Mouse (Mus musculus) hindbrain, embryonic 11.5 days (tissue): ENCODE results near the gene Slc8b1. TPM values are rescaled to one million over a fixed set of nuclear protein-coding genes. Genes with fewer than 3 reads are reported as not detected.

Experiments
- ATAC-seq: fragments of 200-750 bp; cut with Nextera tagmentation; 2 replicates; pipeline ENCODE4 v1.8.0; 2017; ENCODE audit warnings: mild to moderate bottlenecking, moderate TSS enrichment, moderate library complexity; ENCODE audit not compliant: low FRiP score
- DNase-seq: peaks from one replicate; pipeline ENCODE4 v3.0.0-alpha.2; 2015; ENCODE audit warnings: low spot score
- H3K27ac ChIP-seq: fragments of 300-500 bp; sonication (generic); 2 replicates; pipeline ENCODE4 v1.5.1; 2014; ENCODE audit warnings: mild to moderate bottlenecking, low read depth, low read length
- H3K27me3 ChIP-seq: fragments of 300-500 bp; sonication (generic); 2 replicates; pipeline ENCODE4 v1.6.1; 2014; ENCODE audit warnings: mild to moderate bottlenecking, low read length, moderate library complexity, mixed read lengths; ENCODE audit not compliant: control insufficient read depth, insufficient read depth
- H3K36me3 ChIP-seq: fragments of 300-500 bp; sonication (generic); 2 replicates; pipeline ENCODE4 v1.6.1; 2014; ENCODE audit warnings: mild to moderate bottlenecking, low read length, moderate library complexity, mixed read lengths; ENCODE audit not compliant: control insufficient read depth, insufficient read depth
- H3K4me1 ChIP-seq: fragments of 300-500 bp; sonication (generic); replicated peaks from 2 replicates; pipeline ENCODE4 v1.6.1; 2014; ENCODE audit warnings: low read length, mixed read lengths; ENCODE audit not compliant: control insufficient read depth, insufficient read depth
- H3K4me2 ChIP-seq: fragments of 300-500 bp; sonication (generic); replicated peaks from 2 replicates; pipeline ENCODE4 v1.6.1; 2014; ENCODE audit warnings: mild to moderate bottlenecking, low read depth, low read length
- H3K4me3 ChIP-seq: fragments of 300-500 bp; sonication (generic); 2 replicates; pipeline ENCODE4 v1.5.1; 2014; ENCODE audit warnings: low read depth, low read length
- H3K9ac ChIP-seq: fragments of 300-500 bp; sonication (generic); 2 replicates; pipeline ENCODE4 v1.6.1; 2014; ENCODE audit warnings: low read depth, low read length
- H3K9me3 ChIP-seq: fragments of 300-500 bp; sonication (generic); 2 replicates; pipeline ENCODE4 v1.6.1; 2016; ENCODE audit warnings: low read length; ENCODE audit not compliant: control insufficient read depth
- WGBS: fragments of 180-500 bp; shearing (Covaris S2); extraction: QIAGEN DNeasy Blood & Tissue Kit; methylation state at CpG from one replicate; pipeline ENCODE4 v1.1.7; 2014; 5-methylcytosine and 5-hydroxymethylcytosine counted together
- polyA plus RNA-seq: library from polyadenylated mRNA; unstranded; fragments of >200 nt; fragmentation: Nextera tagmentation; extraction: Ambion mirVana; gene quantifications from 2 replicates; pipeline ENCODE4 v1.2.1, GENCODE M21; 2014

Slc8b1 gene
- polyA plus RNA-seq, 1 experiment from 2014 or later, result 1.5 TPM

DNA sequence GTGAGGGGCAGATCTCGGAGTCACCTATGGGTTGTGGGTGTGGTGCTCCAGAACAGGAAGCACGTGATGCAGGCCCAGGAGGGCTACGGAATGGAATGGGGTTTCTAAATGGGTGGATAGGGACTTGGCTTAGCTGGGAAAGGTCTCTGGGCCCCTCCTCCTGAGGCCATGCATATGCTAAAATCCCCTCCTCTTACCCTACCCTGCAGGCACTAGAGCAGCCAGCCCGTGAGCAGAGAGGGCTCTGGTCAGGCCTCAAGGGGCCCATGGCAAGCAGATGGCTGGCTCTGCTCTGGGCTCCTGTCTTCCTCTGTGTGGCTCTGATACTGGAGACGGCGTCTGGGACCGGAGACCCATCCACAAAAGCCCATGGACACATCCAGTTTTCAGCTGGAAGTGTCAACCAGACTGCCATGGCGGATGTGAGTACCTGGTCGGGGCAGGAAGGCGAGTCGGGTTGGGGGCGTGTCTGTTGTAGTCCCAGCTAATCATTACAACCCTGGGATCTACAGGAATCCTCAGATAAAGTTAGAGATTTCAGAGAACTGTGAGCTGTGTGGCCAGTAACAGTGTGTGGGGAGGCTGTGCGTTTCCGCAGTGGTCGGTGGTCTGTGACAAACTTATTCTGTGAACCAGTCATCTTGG, 2.1 kb downstream of the Slc8b1 start:
- Histone ChIP-seq H3K4me1 (peaks cover 7% of the 10 kb centered on the region), H3K4me2 (no peak overlapping the region), H3K9me3 (no peaks in the 10 kb centered on the region), H3K4me3 (no peak overlapping the region), H3K27me3 (peaks cover 2% of the 10 kb centered on the region), H3K9ac (no peak overlapping the region), H3K27ac (0 out of 2 replicates have a peak overlapping the region, but pooled peaks have one; percentile 30), H3K36me3 (no peaks in the 10 kb centered on the region)
- peak; percentile 36; the same call in 1 of the 2 replicates for ATAC-seq
- 39% methylated on average over 15 of the region's 15 CpGs for WGBS
- DNase-seq, result peak; percentile 39

DNA sequence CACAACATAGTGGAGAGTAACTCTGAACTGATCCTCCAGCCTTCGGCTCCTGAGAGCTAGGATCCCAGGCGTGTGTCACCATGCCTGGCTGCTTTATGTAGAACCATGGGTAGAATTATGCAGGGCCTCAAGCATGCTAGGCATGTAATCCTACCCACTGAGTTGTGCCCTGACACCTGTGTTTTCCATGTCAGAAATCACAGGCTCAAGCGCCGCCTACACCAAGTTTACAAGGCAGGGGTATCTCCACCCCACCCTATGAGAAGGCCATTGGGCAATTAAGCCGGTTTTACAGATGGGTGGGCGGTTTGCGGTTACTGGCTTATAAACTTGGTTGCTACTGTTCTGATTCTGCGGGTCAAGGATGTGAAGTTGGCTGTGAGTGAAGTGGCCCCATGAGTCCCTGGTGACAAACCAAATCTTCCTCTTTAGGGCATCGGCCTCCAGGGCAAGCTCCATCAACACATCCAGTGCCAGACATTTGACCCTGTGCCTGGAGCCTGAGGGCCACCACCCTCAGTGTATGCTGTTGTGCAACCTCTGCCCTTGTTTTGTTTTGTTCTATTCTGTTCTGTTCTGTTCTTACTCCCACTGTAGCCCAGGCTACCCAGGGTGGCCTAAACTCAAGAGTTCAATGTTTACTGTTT, 3.2 kb downstream of the Slc8b1 start:
- H3K4me3 ChIP-seq, result no peak overlapping the region
- no peak overlapping the region for H3K4me2 ChIP-seq
- no peak overlapping the region for H3K9ac ChIP-seq
- ATAC-seq (no peak), DNase-seq (no peak)
- 91% methylated on average over 9 of the region's 9 CpGs for WGBS
- H3K27ac ChIP-seq, result no peak overlapping the region
- H3K36me3 ChIP-seq, result no peaks in the 10 kb centered on the region
- H3K9me3 ChIP-seq, result no peaks in the 10 kb centered on the region
- peaks cover 7% of the 10 kb centered on the region for H3K4me1 ChIP-seq
- peaks cover 2% of the 10 kb centered on the region for H3K27me3 ChIP-seq

- Histone ChIP-seq H3K27ac (no peak overlapping the region), H3K4me3 (no peak overlapping the region), H3K9me3 (no peaks in the 10 kb centered on the region), H3K27me3 (peaks cover 2% of the 10 kb centered on the region; the same call in 1 of the 2 replicates), H3K9ac (no peak overlapping the region), H3K4me2 (no peak overlapping the region), H3K4me1 (peaks cover 7% of the 10 kb centered on the region), H3K36me3 (no peaks in the 10 kb centered on the region)
- DNase-seq (no peak), ATAC-seq (no peak)
- WGBS, result 43% methylated on average over 4 of the region's 4 CpGs
These were observed 3.8 kb downstream of the Slc8b1 start for GRCm38 (mm10) chr5:120514754-120515153.

DNA sequence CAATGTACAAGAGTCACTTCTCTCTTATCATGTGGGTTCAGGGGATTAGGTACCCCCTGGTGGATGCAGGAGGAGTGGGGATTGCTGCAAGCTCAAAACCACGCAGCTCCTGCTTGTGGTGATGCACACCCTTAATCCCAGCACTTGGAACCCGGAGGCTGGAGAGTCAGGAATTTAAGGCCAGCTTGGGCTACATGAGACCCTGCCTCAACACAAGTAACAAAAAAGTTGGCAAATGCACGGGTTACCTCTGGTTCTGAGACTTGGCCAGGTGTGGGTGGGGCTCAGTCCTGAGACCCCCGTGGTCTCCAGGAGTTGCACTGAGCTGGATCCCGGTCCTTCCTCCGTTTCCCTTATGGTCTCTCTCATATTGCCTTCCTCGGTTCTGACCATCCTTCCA, 4.5 kb downstream of the Slc8b1 start:
- H3K4me3 ChIP-seq, result no peak overlapping the region
- H3K9me3 ChIP-seq, result no peaks in the 10 kb centered on the region
- WGBS, result 79% methylated on average over 7 of the region's 7 CpGs
- no peak overlapping the region for H3K27ac ChIP-seq
- no peak for ATAC-seq
- H3K4me2 ChIP-seq, result no peak overlapping the region
- H3K27me3 ChIP-seq, result peaks cover 2% of the 10 kb centered on the region; the same call in 1 of the 2 replicates
- DNase-seq, result no peak
- H3K36me3 ChIP-seq, result no peaks in the 10 kb centered on the region
- H3K4me1 ChIP-seq, result peaks cover 7% of the 10 kb centered on the region
- H3K9ac ChIP-seq, result no peak overlapping the region

DNA sequence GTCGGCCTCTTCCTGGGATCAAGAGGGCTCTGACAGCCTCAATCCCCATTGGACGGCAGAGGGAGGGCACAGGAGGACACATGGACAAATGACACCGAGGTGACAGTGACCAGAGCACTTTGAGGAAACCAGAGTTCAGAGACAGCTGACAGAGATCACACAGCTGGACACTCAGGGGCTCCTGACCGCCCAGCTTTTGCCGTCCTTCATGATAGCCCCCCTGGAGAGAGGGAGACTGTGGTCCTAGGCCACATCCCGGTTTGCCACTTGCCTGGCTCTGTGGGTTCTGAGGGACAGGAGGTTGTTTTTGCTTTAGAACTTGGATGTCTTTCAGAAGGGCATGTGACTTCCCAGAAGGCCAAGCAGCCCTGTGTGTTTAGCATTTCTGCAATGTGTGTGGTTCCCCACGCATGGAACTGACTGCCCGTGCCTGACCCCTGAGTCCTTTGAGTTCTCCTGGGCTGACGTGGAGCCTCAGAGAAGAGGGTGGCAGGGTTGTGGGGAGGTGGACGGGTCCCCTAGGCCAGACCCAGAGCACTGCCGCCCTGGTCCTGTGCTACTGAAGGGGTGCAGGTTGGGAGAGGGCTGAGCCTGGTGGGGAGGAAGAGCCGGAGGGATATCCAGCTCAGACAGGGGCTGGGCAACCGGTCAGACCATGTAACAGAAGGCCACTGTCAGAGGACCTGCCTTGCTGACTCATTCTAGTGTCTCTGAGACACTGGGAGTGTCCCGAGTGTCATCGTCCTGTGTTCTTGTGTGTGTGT, 5.4 kb downstream of the Slc8b1 start:
- no peak overlapping the region for H3K27ac ChIP-seq
- no peak for DNase-seq
- no peak overlapping the region for H3K9ac ChIP-seq
- no peak overlapping the region for H3K4me3 ChIP-seq
- WGBS, result 58% methylated on average over 15 of the region's 15 CpGs
- H3K4me2 ChIP-seq, result no peak overlapping the region
- H3K27me3 ChIP-seq, result peaks cover 2% of the 10 kb centered on the region; the same call in 1 of the 2 replicates
- no peak for ATAC-seq
- no peaks in the 10 kb centered on the region for H3K9me3 ChIP-seq
- peaks cover 5% of the 10 kb centered on the region for H3K4me1 ChIP-seq
- H3K36me3 ChIP-seq, result no peaks in the 10 kb centered on the region

DNA sequence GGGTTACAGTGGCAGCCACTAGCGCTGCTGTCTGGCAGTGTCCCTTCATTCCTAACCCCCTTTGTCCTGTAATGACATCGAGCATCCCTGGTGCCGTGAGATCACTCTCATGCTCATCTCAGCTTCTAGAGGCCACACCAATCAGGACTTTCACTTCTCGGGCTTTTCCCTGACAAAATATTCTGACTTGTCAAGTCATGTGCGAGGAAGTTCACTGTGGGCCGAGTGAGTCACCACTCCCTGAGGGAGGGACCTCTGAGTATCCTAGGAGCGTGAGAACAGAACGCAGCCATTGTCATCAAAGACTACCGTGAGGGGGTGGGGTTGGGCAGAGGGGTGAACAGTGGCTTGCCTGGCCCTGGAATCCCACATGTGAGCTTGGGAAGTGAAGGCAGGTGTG, 6.6 kb downstream of the Slc8b1 start:
- 47% methylated on average over 9 of the region's 9 CpGs for WGBS
- H3K27ac ChIP-seq, result no peak overlapping the region
- no peak overlapping the region for H3K4me2 ChIP-seq
- DNase-seq (no peak), ATAC-seq (no peak)
- no peak overlapping the region for H3K4me3 ChIP-seq
- peaks cover 5% of the 10 kb centered on the region; the same call in 1 of the 2 replicates for H3K4me1 ChIP-seq
- no peaks in the 10 kb centered on the region for H3K36me3 ChIP-seq
- no peaks in the 10 kb centered on the region for H3K27me3 ChIP-seq
- H3K9ac ChIP-seq, result no peak overlapping the region
- no peaks in the 10 kb centered on the region for H3K9me3 ChIP-seq

GRCm38 (mm10) chr5:120522649-120523048, 11.7 kb downstream of the Slc8b1 start:
- Histone ChIP-seq H3K4me2 (no peak overlapping the region), H3K27me3 (no peaks in the 10 kb centered on the region), H3K36me3 (no peaks in the 10 kb centered on the region), H3K9ac (no peak overlapping the region), H3K4me3 (no peak overlapping the region), H3K9me3 (no peaks in the 10 kb centered on the region), H3K27ac (no peak overlapping the region), H3K4me1 (no peaks in the 10 kb centered on the region)
- DNase-seq (no peak), ATAC-seq (no peak)
- WGBS, result 74% methylated on average over 3 of the region's 3 CpGs

- Histone ChIP-seq H3K27me3 (no peaks in the 10 kb centered on the region), H3K4me1 (no peaks in the 10 kb centered on the region), H3K36me3 (no peaks in the 10 kb centered on the region), H3K9me3 (no peaks in the 10 kb centered on the region), H3K9ac (no peak overlapping the region), H3K27ac (no peak overlapping the region), H3K4me2 (no peak overlapping the region), H3K4me3 (no peak overlapping the region)
- DNase-seq, result no peak
- 94% methylated on average over 2 of the region's 2 CpGs for WGBS
- no peak for ATAC-seq
These were observed 13.8 kb downstream of the Slc8b1 start for GRCm38 (mm10) chr5:120524736-120525135.
